Mouse (Mus musculus) thymus, adult 2 months (tissue): ENCODE results near the gene Rpl7a. TPM values are rescaled to one million over a fixed set of nuclear protein-coding genes. Genes with fewer than 3 reads are reported as not detected.

Source experiments
- DNase-seq: peaks from one replicate; pipeline ENCODE4 v3.0.0; 2021
- H3K27ac ChIP-seq: fragments of 200-500 bp; 2 replicates; pipeline ENCODE4 v1.5.1; 2012; ENCODE audit warnings: low read length, control low read depth; ENCODE audit not compliant: control insufficient read depth, insufficient read depth
- H3K27me3 ChIP-seq: fragments of 200-500 bp; 2 replicates; pipeline ENCODE4 v1.6.1; 2012; ENCODE audit warnings: mild to moderate bottlenecking, low read length, moderate library complexity, mixed read lengths; ENCODE audit not compliant: control insufficient read depth, insufficient read depth
- H3K36me3 ChIP-seq: fragments of 200-500 bp; 2 replicates; pipeline ENCODE4 v1.6.1; 2012; ENCODE audit warnings: mild to moderate bottlenecking, low read length, moderate library complexity; ENCODE audit not compliant: control insufficient read depth, insufficient read depth
- H3K4me1 ChIP-seq: fragments of 200-500 bp; replicated peaks from 2 replicates; pipeline ENCODE4 v1.6.1; 2012; ENCODE audit warnings: low read length; ENCODE audit not compliant: control insufficient read depth, insufficient read depth
- H3K4me3 ChIP-seq: fragments of 200-500 bp; 2 replicates; pipeline ENCODE4 v1.5.1; 2012; ENCODE audit warnings: mild to moderate bottlenecking, low read length, control low read depth, moderate library complexity; ENCODE audit not compliant: control insufficient read depth, insufficient read depth
- CTCF ChIP-seq: fragments of 200-500 bp; IDR thresholded peaks from 2 replicates; pipeline ENCODE4 v1.5.1; 2012; ENCODE audit warnings: mild to moderate bottlenecking, control low read depth, low read length, moderate library complexity, borderline replicate concordance; ENCODE audit not compliant: control insufficient read depth, poor library complexity, insufficient read depth; ENCODE audit errors: extremely low read depth
- POLR2A ChIP-seq: fragments of 200-500 bp; IDR thresholded peaks from 2 replicates; pipeline ENCODE4 v1.6.1; 2012; ENCODE audit warnings: mild to moderate bottlenecking, low read length, control low read depth, moderate library complexity; ENCODE audit not compliant: control insufficient read depth, poor library complexity, insufficient read depth; ENCODE audit errors: extremely low read depth
- WGBS: fragments of 180-500 bp; shearing (Covaris S2); methylation state at CpG from one replicate; pipeline ENCODE4 v1.1.7; 2018; 5-methylcytosine and 5-hydroxymethylcytosine counted together
- polyA plus RNA-seq: library from polyadenylated mRNA; depleted of rRNA; stranded (reverse); fragments of >200 nt; gene quantifications from 2 replicates; pipeline ENCODE4 v1.2.3, GENCODE M21; 2012

The Rpl7a gene
- polyA plus RNA-seq, 1 experiment = 817 TPM

DNA sequence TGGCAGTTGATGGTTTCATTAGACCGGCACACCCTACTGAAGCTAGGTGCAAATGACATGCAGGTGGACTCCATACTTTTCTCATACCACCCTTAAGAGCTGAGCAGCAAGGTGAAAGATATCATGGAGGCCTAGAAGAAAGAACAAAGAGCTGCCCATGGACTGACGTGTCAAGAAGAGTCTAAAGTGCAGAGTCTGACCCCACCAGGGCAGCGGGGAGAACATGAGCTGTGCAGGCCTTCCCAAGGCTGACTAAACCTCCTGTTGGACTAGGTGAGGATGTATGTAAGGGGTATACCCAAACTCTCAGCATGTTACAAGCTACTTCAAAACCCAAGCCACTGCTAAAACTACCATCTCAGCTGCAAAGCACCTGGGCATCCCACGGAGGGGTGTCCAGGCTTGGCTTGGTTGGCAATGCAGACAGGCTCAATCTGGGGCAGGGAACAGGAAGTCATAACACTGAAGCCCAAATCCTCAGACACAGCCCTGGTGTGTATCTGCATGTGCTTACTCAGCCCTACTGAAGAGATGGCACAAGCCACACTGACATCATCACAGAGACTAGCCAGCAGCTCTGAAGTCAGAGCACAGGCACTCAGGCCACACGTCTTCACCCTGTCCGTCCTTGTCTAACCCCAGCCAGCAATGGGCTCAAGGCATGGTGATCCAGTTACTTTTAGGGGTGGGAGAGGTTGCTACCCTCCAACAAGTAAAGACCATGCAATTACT is 17.3 kb downstream of the Rpl7a start:
- 93% methylated on average over 6 of the region's 6 CpGs for WGBS
- Histone ChIP-seq H3K4me1 (peaks cover 14% of the 10 kb centered on the region), H3K4me3 (no peak overlapping the region), H3K27me3 (no peaks in the 10 kb centered on the region), H3K36me3 (peaks cover 42% of the 10 kb centered on the region), H3K27ac (no peak overlapping the region)
- TF ChIP-seq POLR2A (no peak), CTCF (no peak)
- no peak for DNase-seq

- DNase-seq = peak; percentile 79
- peaks cover 29% of the 10 kb centered on the region for H3K4me1 ChIP-seq
- H3K4me3 ChIP-seq = no peak overlapping the region
Observed at GRCm38 (mm10) chr2:26930390-26930789, 19.8 kb downstream of the Rpl7a start.

DNA sequence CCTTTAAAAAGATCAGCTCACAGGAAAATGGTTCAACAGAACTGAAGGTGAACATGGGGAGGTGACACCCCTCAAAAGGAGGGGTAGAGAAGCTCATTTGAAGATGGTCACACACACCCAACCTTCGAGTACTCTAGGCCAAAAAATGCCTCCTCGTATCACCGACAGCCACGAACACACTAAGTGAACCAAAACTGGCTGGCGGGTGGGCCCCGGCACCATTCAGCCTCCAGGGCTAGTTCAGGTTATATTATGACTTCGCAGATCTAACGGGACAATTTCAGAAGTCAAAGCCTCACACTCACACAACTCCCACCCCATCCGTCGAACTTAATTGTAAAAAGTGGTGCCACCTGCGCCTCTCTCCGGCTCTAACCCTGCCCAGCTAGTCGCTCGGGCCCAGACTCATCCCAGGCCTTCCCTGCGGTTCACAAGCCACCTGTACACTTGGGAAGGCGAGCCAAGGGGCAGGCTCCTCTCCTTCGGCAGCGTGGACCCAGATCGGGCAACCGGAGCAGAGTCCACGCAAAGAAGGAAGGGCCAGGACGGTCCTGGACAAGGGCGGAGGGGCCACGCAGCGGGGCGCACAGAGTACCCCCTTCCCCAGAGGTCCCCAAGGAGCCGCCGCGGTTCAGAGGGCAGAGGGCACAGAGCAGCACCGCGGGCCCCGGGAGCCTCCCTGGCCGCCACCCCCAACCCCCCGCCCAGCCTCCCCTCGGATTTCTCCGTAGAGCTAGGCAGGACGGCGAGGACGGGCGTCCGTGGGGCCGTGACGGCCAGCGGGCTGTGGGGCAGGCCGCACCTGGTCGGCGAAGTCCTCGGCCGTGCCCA is 22.1 kb downstream of the Rpl7a start:
- TF ChIP-seq POLR2A (no peak), CTCF (0 out of 2 replicates have a peak, but pooled peaks have one; percentile 35)
- Histone ChIP-seq H3K27ac (peak overlapping the region; percentile 15; the same call in 1 of the 2 replicates), H3K4me3 (peak overlapping the region; percentile 77), H3K4me1 (peaks cover 38% of the 10 kb centered on the region), H3K36me3 (no peaks in the 10 kb centered on the region), H3K27me3 (no peaks in the 10 kb centered on the region)
- no peak for DNase-seq
- WGBS = under 1% methylated on average over 48 of the region's 49 CpGs

More at GRCm38 (mm10) chr2:26930390-26930789, 19.8 kb downstream of the Rpl7a start:
- peaks cover 17% of the 10 kb centered on the region for H3K36me3 ChIP-seq
- WGBS = 17% methylated on average over 1 of the region's 1 CpGs
- TF ChIP-seq CTCF (no peak), POLR2A (no peak)
- H3K27me3 ChIP-seq = no peaks in the 10 kb centered on the region
- no peak overlapping the region for H3K27ac ChIP-seq

GRCm38 (mm10) chr2:26933304-26934055 is 22.9 kb downstream of the Rpl7a start, which contains the start of the genes Surf4 and Stkld1:
TSS of gene Surf4 (minus strand) at chr2:26933928.
TSS of gene Stkld1 (plus strand) at chr2:26934047.
- H3K4me1 ChIP-seq = peaks cover 38% of the 10 kb centered on the region
- 2% methylated on average over 64 of the region's 70 CpGs for WGBS
- DNase-seq = peak; percentile 93

GRCm38 (mm10) chr2:26935286-26935685 is 24.7 kb downstream of the Rpl7a start:
- 12% methylated on average over 2 of the region's 2 CpGs for WGBS
- Histone ChIP-seq H3K27ac (peak overlapping the region; percentile 78), H3K4me3 (no peak overlapping the region), H3K27me3 (no peaks in the 10 kb centered on the region), H3K4me1 (peaks cover 38% of the 10 kb centered on the region), H3K36me3 (no peaks in the 10 kb centered on the region)
- DNase-seq = peak; percentile 43
- no peak for TF ChIP-seq CTCF

More at GRCm38 (mm10) chr2:26933304-26934055, 22.9 kb downstream of the Rpl7a start, which contains the start of the genes Surf4 and Stkld1:
- Histone ChIP-seq H3K36me3 (no peaks in the 10 kb centered on the region), H3K27me3 (no peaks in the 10 kb centered on the region), H3K27ac (peak within 1 kb of the TSS; percentile 56), H3K4me3 (peak within 1 kb of the TSS; percentile 77)
- TF ChIP-seq POLR2A (peak; percentile 76), CTCF (peak; percentile 22; the same call in 1 of the 2 replicates)

GRCm38 (mm10) chr2:26936425-26936824 is 25.9 kb downstream of the Rpl7a start:
- Histone ChIP-seq H3K36me3 (no peaks in the 10 kb centered on the region), H3K27ac (peak overlapping the region; percentile 75), H3K27me3 (no peaks in the 10 kb centered on the region), H3K4me3 (no peak overlapping the region), H3K4me1 (peaks cover 32% of the 10 kb centered on the region)
- 3% methylated on average over 1 of the region's 1 CpGs for WGBS
- peak; percentile 55 for DNase-seq
- TF ChIP-seq CTCF (no peak), POLR2A (no peak)
